Mouse (Mus musculus) gastrocnemius, adult 8-10 months (tissue): ENCODE results near the gene Cln3. TPM values are rescaled to one million over a fixed set of nuclear protein-coding genes. Genes with fewer than 3 reads are reported as not detected.
A peak's percentile ranks its signal among the peaks of the same experiment; 100 is the strongest.

Source experiments
- DNase-seq, 2 experiments: peaks; one replicate each; pipeline ENCODE4 v3.0.0; 2022; ENCODE audit warnings: low spot score in 2 of 2
- total RNA-seq, 4 experiments: library from RNA; stranded (reverse); gene quantifications; 2 replicates each; pipeline ENCODE4 v1.2.4; 2022

Cln3 gene
- total RNA-seq, 4 experiments from 2014 or later, result 9.0 to 14.7 (median 12.6) TPM

DNA sequence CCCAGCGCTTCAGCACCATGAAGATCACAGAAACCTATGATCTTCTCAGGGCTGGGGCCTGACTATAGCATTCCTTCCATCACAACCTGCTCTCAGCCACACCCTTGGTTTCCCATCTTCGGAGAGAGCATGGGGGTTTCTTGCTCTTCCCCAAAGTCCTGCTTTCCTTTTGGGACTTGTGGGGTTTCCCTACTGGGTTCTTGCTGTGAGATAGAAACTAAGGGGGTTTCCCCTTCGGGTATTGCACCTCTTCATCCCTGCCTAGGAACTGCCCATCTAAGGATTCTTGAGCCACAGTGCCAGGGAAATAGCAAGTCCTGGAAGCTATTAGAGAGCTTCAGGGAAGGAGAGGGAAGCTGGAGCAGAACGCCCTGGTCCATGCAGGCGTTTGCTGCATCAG lies 10.3 kb upstream of the Cln3 start:
- no peak for DNase-seq

DNA sequence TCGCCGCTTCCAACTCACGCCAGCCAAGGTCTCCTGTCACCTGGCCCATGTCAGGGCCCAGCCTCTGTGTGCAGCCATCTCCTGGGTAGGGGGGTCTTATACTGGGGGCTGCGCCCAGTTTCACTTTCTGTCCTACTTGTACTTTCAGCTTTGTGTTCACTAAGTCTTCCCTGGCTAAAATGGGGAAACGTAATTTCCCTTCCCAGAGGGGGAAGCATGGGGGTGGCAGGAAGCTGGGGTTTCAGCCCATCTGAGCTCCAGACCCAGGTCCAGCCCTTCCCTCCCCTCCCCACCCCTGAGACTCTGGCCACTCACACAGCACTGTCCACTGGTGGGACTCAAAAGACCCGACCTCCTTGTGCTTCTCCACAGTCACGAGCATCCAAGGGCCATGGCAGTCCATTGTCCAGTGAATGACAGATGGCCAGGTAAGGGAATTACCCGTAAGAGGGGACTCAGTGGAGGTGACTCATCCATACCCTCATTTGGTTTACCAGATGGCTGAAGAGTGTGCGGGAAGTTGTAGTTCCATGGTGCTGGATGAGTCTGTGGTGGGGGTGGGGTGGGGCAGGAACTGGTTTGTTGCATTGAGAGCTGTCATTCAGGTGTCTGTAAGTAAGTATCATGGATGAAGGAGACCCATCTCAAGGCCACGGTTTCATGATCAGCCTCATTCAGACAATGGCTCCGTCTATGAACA lies 9.4 kb upstream of the Cln3 start, which contains the start of gene Il27:
Gene Il27, minus strand, starts transcription at position 80 of the 700 bp plus-strand sequence.
- no peak for DNase-seq

DNA sequence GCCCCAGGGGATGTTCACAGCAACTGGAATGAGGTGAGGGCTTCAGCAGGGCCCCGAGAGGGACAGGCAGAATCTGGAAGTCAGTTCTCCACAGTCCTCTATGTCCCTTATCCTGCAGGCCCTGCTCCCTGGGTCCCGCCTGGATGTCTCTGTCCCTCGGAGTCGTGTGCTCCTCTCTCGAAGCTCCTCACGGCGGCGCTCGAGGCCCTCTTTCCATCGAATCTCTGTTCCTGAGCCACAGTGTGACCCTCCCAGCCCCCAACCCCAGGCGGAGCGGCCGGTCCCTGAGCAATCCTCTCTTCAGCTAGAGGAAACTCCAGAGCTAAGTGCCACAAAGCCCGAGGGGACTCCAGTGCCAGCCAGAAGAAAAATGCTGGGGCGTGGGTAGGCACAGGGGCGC lies 2.2 kb upstream of the Cln3 start:
- peak in 1 of 2 experiments; percentile 31 for DNase-seq

DNA sequence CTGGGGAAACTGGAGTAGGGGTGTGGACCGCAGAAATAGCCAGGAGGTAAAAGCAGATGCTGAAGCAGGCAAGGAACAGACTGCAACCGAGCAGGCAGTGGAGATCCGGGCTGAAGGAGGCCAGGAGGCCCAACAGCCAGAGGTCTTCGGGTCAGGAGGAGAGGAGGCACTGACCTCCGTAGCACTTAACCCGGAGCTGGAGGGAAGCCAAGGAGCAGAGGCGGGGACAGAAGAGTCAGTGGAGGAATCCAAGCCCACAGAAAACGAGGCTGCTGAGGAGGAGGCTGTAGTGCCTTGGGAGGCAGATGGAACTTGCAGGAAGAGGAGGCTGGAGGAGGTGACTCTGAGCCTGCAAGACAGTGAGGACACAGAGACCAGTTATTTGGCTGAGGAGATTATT lies 1.2 kb upstream of the Cln3 start:
- peak; percentile 31 to 37 for DNase-seq

DNA sequence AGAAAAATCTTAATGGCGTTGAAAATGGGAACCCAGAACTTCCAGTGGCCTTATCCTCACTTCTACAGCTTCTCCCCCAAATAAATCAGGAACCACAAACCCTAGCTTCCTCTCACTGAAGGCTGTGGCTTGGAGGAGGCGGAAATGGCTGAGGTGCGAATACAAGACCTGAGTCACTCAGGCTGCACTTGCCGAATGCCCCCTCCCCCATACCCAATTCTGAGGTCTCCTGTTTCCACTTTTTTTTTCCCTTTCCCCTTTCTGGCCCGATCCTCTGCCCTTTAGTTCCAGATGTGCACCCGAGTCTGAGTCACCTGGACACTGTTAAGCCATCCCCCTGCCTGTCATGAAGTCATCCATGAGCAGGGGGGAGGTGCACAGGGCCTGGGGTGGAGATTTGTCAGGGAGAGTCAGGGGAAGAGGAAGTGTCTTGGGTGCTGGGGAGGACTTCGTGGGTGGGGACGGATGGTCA lies 1.1 kb downstream of the Cln3 start, which contains the start of gene Apobr:
Gene Apobr, plus strand, starts transcription at position 437 of the 472 bp plus-strand sequence.
- DNase-seq, result no peak

DNA sequence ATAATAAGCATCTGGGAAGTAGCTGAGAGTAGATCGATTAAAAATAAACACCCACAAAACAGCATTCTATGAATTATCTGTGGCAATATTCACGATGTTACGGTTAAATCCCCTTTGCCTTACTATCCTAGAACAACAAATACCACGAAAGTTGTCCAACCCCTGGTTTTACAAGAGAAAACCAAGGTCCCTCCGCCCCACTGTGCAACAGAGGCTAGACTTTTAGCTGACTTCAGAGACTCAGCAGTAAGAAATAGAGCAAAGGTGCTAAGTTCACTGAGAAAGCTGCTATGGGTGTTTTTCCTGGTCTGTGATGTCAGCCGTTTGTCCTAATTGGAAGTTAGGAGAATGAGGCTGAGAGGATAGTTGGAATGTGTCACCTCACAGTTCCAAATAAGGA lies 1.9 kb downstream of the Cln3 start:
- no peak for DNase-seq

DNA sequence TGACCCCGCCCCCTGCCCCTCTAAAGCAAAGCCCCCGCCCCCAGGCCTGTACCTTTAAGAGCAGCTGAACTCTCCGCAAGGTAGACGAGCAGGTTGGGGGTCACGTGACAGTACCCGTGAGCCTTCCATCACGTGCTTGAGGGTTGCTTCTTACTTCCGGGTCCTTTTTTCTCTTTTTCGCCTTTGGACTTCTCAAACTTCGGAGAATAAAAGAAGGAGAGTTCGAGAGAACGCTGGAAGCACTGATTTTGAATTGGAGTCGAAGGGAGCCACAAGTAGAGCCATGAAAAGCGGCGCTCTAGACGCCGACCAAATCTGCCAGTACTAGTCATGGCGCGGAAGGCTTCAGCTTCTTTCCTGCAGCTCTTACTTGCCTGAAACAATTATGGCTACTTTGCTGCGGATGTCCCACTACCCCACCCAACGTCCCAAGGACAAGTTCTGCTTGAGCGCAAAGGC lies 2.3 kb downstream of the Cln3 start:
- DNase-seq, result peak; percentile 79 to 85

DNA sequence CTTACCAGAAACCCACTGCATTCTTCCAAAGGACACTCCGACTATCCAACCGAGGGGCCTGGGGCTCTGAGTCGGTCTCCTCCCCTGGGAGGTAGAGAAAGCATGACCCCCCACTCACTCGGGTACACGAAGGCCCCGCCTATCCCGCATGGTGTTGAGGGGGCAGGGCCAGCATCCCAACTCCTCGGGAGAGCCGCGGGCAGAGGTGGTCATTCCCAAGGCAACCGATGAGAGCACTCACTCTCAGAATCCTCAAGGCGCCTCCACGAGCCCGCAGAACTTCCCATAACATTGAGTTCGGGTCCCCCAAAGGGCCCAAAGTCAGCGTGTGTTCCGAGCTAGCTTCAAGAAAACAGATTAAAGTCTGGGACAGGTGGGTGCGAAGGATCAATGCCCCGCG lies 2.9 kb downstream of the Cln3 start:
- DNase-seq, result no peak

DNA sequence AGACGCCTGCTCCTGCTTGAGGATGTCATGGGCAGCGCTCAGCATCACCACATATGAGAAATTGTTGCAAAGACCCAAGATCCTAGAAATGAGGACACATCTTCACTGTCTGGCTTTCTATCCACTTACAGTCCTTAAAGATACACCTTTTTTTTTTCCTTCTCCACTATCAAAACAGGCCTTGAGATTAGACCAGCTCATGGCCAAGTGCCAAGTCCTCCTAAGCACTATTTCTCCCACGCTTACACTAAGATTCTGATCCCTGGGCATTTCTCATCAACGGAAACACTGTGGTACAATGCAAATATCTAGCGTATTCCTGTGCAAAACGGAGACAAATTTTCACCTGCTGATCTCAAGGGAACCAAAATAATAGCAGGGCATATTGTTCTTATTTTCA lies 4.0 kb downstream of the Cln3 start:
- no peak for DNase-seq

DNA sequence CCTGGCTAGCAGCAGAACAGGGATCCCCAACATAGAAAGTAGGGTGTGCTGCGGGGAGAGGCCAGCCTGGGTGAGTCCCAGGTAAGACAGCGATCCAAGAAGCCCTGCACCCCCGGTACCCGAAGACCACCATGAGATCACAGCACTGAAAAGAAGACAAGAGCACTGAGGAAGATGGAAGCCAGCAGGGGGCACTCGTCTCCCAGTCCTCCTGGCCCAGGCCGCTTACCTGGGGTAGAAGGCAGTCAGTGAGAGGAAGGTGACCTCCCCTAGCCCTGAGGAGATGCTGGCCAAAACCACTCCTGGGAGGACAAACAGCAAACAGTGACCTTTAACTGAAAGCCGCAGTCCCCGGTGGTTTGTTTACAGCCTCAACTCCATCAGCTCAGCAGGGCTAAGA lies 6.4 kb downstream of the Cln3 start:
- DNase-seq, result no peak

DNA sequence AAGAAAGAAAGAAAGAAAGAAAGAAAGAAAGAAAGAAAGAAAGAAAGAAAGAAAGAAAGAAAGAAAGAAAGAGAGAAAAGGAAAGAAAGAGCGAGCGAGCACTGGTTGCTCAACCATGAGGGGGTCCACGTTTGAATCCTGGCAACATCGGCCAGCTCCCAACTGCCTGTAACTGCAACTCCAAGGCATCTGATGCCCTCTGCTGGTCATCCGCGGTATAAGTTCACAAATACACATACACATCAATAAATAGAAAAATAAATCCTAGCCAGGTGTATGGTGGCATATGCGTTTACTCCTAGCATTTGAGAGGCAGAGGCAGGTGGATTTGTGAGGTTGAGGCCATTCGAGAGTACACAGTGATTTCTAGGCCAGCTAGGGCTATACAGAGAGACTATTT lies 8.7 kb downstream of the Cln3 start:
- DNase-seq, result no peak

DNA sequence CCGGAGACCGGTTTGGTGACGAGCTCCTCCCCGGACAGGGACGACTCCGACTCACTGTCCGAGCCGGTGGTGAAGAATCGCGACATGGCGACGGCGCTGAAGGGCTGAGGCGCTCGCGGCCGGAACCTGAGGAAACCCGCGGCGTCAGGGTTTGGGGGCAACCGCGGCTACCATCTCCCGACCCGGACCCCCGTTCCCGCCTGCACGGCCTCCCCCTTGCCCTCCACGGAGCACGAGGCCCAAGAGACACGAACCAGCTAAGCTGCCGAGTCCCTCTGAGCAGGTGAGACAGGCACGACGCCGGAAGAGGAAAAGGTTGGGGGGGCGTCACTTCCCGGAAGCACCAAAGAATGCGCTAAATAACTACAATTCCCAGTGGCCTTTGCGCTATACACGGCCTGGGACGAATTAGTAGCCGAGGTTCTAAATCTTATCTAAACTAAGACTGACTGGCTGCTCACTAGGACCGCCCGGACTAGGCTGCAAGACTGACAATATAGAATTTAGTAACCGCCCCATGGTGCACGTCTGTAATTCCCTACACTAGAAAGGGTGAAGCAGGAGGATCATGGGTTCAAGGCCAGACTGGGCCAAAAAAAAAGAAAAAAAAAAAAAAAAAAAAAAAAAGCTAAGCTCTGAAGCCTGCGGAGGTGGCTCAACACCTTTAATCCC lies 19.4 kb downstream of the Cln3 start, which contains the start of gene Eif3c:
Gene Eif3c, minus strand, starts transcription at position 318 of the 672 bp plus-strand sequence.
- peak; percentile 64 to 71 for DNase-seq

DNA sequence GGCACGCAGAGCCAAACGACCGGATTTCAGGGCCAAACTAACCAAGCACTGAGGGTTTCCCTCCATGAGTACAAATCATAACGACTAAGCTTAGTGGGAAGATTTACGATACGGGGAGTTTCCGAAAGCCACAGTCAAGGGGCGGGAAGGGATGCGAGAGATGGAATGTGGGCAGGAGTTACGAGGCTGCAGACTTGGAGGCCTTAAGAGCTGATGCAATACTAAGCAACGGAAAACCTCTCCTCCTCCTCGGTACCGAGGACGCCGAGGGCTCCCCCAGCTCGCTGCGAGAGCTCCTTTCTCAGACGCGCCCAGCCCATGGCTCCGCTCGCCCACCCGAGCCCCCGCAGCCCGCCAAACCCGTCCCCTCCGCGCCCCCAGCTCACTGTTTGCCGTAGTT lies 19.9 kb downstream of the Cln3 start:
- no peak for DNase-seq

DNA sequence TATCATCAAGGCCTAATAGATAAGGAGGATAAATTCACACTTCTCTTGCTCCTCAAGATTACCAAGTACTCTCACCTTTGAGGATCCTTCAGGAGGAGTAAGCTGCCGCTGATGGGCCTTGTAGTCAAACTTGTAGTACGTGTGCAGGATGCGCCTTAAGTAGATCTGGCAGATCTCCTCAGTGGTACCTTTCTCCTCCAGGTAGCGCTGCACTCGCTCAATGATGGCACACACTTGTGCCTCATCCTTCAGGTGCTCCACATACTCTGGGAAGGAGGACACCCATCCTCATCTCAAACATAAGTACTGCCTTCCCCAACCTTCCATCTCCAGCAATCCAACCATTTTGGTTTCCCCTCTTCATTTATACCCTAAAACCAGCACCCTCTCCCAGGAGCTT lies 29.0 kb downstream of the Cln3 start:
- no peak for DNase-seq

DNA sequence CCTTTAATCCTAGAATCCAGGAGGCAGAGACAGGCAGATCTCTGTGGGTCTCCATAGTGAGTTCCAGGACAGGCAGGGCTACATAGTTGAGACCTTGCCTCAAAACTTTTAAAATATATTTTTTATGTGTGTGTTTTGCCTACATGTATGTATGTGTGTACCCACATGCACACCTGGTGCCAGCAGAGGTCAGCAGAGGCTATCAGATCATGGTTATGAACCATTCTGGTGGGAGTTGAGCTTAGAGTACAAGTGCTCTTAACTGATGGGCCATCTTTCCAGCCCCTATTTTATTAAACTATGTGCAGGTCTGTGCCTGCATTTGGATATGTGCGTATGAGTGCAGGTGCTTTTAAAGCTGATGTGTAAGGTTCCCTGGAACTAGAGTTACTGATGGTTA lies 30.8 kb downstream of the Cln3 start:
- no peak for DNase-seq

DNA sequence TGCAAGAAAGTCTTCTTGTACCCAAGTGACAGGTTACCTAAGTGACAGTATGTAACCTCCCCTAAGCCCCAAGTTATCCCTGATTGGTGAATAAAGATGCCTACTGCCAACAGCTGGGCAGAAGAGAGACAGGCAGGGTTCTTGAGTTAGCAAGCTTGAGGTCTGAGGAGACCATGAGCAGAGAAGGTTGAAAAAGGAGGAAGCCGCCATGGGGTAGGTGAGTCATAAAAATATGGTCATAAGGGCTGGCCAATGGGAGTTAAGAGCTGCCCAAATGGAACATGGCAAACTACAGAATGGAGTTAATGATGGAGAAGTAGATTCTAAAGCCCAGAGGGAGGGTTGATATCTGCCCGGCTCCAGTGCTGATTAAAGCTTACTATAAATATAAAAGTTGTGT lies 40.0 kb downstream of the Cln3 start:
- no peak for DNase-seq

DNA sequence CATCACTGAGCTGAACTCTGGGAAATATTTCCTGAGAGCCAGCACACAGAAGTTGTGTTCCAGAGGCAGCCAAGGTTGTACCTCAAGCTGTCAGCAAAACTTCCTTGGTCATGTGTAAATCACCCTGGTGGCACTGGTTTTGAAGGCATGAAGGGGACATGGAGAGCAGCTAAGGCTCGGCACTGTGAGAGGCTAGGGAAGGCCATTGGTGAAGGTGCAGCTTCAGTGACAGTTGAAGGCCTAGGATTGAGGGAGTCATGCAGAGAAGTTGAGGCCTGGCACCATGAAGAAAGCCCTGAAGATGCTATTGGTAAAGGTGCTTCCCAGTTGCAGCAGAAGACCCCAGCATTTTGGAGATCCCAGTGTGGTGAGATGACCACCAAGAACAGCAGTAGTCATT lies 44.0 kb downstream of the Cln3 start:
- no peak for DNase-seq

DNA sequence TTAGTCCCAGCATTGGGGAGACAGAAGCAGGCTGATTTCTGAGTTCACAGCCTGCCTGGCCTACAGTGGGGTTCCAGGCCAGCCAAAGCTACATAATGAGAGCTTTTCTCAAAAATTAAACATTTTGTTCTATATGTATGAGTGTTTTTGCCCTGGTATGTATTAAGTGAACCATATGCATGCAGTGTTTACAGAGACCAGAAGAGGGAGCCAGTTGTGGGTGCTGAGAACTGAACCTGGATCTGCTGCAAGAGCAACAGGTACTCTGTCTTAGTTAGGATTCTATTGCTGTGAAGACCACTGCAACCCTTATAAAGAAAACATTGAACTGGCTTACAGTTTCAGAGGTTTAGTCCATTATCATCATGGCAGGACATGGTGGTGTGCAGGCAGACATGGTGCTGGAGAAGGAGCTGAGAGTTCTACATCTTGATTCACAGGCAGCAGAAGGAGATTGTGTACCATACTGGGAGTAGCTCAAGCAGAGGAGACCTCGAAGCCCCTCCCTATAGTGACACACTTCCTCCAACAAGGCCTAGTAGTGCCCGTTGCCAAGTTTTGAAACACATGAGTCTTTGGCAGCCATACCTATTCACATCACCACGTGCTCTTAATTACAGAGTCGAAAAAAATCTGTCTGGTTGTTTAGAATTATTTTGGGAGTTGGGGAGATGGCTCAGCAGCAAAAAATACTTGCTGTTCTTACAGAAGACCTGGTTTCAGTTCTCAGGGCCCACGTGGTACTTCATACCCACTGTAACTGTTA lies 47.6 kb downstream of the Cln3 start:
- DNase-seq, result no peak

DNA sequence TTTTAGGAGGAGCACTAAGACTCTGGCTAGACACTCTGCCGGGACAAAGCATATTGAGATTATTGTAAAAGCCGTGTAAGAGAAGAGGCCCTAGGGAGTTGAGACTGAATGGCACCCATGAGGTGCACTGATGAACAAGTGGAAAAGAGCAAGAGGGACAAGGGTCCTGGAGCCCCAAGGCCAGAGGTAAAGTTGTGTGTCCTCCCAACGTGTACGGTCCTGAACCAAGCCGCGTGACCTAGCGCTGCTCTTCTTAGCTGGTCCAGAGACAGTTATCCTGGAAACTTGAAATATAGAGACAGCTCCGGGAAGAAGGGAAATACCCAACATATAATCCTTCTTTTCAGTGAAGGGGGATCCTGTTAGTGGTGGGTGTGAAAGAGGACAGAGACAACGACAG lies 49.2 kb downstream of the Cln3 start:
- no peak for DNase-seq

DNA sequence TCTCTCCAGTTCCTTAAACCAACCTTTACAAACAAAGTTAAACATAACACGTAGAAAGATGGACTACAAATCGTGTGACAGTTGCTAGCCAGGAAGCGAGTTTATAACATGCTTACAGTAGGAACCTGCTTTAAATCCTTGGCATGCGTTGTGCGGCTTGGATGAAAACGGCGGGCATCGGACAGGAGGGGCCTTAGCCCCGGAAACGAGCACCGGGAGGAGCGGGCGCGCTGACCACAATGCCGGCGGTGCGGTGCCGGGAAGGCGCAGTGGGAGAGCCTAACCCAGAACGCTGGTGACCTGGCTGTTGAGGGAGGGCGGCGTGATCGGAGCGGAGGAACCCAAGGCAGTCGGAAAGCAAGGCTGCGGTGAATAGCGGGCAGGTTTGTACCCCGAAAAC lies 49.9 kb downstream of the Cln3 start:
- DNase-seq, result no peak

DNA sequence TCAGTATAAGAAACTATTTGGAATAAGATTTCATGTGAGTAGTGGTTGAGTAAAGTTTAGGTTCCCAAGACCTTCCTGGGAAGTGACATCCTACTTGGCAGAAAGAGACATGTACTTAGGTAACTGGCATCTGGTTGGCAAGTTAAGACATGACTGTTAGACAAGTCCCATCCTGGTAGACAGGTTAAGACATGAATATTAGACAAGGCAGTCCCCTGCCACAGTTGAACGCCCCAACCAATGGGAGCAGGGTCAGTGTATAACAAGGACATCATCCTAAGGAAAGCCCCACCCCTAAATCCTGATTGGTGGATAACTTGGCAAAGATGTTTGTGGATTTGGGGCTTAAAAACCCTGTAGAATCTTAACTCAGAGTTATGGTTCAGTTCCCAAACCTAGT lies 52.2 kb downstream of the Cln3 start:
- DNase-seq, result no peak

DNA sequence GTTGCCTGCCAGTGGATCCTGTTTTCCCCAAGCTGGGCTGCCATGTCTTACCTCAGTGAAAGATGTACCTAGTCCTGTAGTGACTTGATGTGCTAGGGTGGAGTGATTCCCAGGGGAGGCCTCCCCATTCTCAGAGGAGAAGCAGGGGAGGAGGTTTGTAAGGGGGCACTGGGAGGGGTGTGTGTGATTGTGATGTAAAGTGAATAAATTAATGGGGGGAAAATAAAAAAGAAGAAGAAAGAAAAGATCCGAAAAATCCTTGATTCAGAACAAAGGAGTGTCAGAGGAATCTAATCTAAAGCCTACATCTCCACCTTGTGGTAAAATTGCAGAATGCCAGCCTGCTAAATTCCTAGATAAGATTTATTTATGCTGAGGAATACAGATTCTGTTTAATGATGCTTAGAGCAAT lies 57.4 kb downstream of the Cln3 start:
- no peak for DNase-seq
